Mouse (Mus musculus): Measurements from ENCODE around the gene Reep6. TPM values are rescaled to one million over a fixed set of nuclear protein-coding genes. Genes with fewer than 3 reads are reported as not detected.

The Reep6 gene
- polyA plus RNA-seq (2012; rRNA removed): 23.7 and 26.8 TPM in 2 replicates

DNA sequence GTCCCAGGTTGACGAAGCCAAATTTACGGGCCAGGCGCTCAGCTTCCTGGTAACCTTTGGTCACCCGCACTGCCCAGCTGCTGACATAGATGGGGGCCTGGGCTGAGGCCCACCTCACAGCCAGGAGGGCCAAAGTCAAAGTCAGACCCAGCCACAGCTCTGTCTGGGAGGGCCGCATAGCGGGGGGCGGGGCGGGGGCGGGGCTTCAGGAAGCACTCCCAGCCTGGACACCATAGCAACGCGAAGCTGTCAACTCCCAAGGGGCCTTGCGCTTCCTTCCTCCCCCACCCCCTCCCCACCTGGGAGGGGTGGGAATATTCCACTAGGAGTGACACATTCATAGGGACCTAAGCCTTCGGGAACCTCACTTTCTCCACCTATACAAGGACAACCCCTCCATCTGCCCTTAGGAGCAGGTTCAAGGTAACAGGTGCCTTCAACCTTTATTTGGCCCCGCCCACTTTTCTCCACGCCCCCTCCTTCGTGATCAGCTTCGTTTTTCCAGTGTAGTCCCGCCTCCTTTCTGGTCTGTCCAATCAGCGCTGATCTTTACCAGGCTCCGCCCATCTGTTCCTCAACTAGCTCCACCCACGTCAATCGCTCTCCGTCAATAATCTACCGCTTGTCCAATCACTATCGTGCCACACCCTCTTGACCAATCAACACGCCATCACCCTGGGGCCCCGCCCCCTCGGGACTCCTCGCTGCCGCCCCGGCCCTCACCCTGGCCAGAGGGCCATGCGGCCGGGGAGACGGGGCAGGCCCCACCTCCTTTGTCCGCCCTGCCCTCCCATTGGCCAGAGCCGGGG lies at the start of gene Reep6, which contains the start of gene Pcsk4:
TSS of gene Reep6 (plus strand) at position 681 of the 809 bp plus-strand sequence.
TSS of gene Pcsk4 (minus strand) at position 226 of the 809 bp plus-strand sequence.
- H3K4me1 ChIP-seq (ENCODE audit: control insufficient read depth, insufficient read depth, low read length): peaks cover 4% of the 10 kb centered on the region
- WGBS: 5% methylated on average over 36 of the region's 36 CpGs
- TF ChIP-seq POLR2A (IDR thresholded peaks at IDR 0.05; ENCODE audit: borderline replicate concordance, extremely low read depth, low read depth, low read length) (no peak), CTCF (IDR thresholded peaks at IDR 0.05; ENCODE audit: insufficient read depth, low read length) (no peak)
- H3K4me3 ChIP-seq (replicated peaks; ENCODE audit: extremely low read depth, low read depth, low read length): peak within 1 kb of the TSS; percentile 58
- peak; percentile 92 for DNase-seq

DNA sequence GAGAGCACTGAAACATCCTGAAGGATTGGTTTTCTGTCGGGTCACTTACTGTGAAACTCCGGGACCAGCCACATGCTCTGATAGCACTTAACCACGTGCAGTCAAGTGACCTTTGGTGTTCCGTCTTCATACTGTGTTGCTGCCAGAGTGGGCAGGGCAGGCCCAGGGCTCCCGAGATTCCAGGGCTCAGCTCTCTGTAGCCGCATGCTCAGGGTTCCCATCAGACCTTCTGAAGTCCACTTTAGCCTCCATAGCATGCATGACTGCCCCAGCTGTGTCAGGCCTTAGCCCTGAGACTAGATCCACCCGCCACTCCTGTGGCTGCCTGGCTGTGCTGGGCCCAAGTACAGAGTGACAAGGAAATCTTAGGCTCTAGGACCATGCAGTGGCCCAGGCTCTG lies 48.4 kb upstream of the Reep6 start:
- peak; percentile 43 for DNase-seq

DNA sequence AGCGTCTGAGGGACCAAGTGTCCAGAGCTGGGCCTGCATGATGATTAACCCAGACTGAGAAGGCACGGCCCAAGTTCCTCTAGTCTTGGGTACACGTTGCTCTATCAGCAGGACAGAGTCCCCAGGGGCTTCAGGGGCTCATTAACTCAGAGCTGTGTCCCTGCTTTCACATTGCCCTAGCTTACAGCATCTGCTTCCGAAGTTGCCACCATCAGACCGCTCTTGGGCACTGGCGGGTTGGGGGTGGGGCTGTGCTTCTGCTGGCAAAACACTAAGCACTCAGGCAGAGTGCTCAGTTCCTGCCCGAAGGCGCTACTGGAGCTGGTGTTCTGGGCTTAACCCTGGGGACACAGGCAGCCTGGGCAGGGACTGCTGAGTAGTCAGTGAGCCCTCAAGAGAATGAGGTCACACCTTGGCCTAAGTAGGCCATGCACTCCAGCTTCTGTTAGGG lies 47.8 kb upstream of the Reep6 start:
- DNase-seq: peak; percentile 66
- 59% methylated on average over 8 of the region's 8 CpGs for WGBS
- 0 out of 2 replicates have a peak, but pooled peaks have one; percentile 23 for TF ChIP-seq POLR2A (IDR thresholded peaks at IDR 0.05; ENCODE audit: borderline replicate concordance, extremely low read depth, low read depth, low read length)
- TF ChIP-seq CTCF (IDR thresholded peaks at IDR 0.05; ENCODE audit: insufficient read depth, low read length): no peak
- H3K4me3 ChIP-seq (replicated peaks; ENCODE audit: extremely low read depth, low read depth, low read length): no peak overlapping the region
- 0 out of 2 replicates have a peak, but pooled peaks cover 4% of the 10 kb centered on the region for H3K4me1 ChIP-seq (ENCODE audit: control insufficient read depth, insufficient read depth, low read length)

More for the DNA sequence above, 48.4 kb upstream of the Reep6 start:
- TF ChIP-seq POLR2A (IDR thresholded peaks at IDR 0.05; ENCODE audit: borderline replicate concordance, extremely low read depth, low read depth, low read length) (no peak), CTCF (IDR thresholded peaks at IDR 0.05; ENCODE audit: insufficient read depth, low read length) (no peak)
- Histone ChIP-seq H3K4me3 (replicated peaks; ENCODE audit: extremely low read depth, low read depth, low read length) (no peak overlapping the region), H3K4me1 (ENCODE audit: control insufficient read depth, insufficient read depth, low read length) (0 out of 2 replicates have a peak, but pooled peaks cover 4% of the 10 kb centered on the region)
- 64% methylated on average over 7 of the region's 7 CpGs for WGBS

DNA sequence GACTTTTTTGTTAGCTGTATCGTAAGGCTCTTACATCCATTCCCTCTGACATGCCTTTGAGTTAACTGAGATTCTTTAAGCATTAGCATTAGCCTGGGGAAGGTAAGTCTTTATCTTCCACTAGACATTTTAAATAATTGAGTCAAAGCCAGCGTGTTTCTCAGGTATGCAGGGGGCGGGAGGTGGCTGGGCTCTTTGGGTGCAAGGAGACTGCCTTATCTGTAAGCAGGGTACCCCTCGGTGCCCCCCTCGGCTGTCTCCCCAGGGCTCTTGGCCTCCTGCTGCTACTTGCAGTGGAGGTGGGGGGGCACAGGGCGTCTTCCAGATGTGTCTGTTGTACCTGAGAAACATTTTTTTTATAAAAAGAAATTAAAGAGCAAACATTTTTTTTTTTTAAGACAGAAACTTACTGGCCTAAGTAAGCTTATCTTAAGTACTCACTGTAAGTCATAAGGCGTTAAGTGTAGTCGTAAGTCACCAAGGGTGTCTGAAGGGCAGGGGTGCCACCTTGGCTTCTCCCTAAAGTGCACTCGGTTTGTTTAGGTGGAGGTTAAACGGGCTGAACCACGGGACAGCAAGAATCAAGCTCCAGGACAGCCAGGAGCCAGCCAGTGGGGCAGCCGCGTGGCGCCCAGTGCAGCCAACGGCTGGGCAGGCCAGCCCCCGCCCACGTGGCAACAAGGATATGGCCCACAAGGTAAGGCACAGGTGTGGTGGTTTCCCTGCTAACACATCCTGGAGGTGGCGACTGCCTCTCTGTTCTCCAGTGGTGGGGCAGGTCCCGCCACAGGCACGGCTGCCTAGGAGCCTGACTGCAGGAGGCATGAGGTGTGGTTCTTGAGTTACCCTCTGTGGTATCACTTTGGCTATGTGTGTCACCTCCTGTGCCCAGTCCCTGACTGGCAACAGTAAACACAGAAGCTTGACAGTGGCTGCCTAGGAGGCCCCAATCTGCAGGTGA lies 47.0 kb upstream of the Reep6 start:
- DNase-seq: peak; percentile 58
- Histone ChIP-seq H3K4me3 (replicated peaks; ENCODE audit: extremely low read depth, low read depth, low read length) (no peak overlapping the region), H3K4me1 (ENCODE audit: control insufficient read depth, insufficient read depth, low read length) (0 out of 2 replicates have a peak, but pooled peaks cover 4% of the 10 kb centered on the region)
- no peak for TF ChIP-seq POLR2A (IDR thresholded peaks at IDR 0.05; ENCODE audit: borderline replicate concordance, extremely low read depth, low read depth, low read length)
- no peak for TF ChIP-seq CTCF (IDR thresholded peaks at IDR 0.05; ENCODE audit: insufficient read depth, low read length)
- WGBS: 67% methylated on average over 20 of the region's 20 CpGs

DNA sequence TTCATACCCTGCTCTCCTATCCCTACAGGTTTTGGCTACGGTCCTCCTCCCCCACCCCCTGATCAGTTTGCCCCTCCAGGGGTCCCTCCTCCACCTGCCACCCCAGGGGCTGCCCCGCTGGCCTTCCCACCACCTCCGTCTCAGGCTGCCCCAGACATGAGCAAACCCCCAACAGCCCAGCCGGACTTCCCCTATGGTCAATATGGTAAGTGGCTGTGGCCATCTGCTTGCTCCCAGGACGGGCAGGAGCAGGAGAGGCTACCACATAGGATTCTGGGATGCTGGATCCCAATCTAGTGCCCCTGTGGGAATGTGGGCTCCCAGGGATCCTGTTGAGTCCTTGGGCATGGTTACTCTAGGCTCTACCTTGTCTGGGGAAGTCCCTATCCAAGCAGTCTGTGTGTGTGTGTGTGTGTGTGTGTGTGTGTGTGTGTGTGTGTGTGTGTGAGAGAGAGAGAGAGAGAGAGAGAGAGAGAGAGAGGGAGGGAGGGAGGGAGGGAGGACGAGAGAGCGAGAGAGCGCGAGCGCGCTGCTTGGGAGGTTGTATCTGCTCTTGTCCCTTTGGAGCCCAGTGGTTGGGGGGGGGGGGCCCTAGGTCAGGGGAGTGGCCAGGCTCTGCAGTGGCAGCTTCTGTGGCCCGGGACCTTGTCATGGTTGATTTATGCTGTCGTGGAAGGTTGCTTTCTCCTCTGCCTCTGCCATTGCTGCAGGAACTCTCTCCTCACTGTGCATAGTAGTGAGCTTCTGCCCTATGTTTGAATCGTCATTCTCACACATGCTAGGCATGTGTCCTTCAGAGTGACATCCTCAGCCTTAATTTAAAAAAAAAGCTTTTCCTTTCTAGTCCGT lies 44.3 kb upstream of the Reep6 start:
- Histone ChIP-seq H3K4me1 (ENCODE audit: control insufficient read depth, insufficient read depth, low read length) (0 out of 2 replicates have a peak, but pooled peaks cover 4% of the 10 kb centered on the region), H3K4me3 (replicated peaks; ENCODE audit: extremely low read depth, low read depth, low read length) (no peak overlapping the region)
- 79% methylated on average over 13 of the region's 15 CpGs for WGBS
- no peak for DNase-seq
- TF ChIP-seq POLR2A (IDR thresholded peaks at IDR 0.05; ENCODE audit: borderline replicate concordance, extremely low read depth, low read depth, low read length) (no peak), CTCF (IDR thresholded peaks at IDR 0.05; ENCODE audit: insufficient read depth, low read length) (no peak)

DNA sequence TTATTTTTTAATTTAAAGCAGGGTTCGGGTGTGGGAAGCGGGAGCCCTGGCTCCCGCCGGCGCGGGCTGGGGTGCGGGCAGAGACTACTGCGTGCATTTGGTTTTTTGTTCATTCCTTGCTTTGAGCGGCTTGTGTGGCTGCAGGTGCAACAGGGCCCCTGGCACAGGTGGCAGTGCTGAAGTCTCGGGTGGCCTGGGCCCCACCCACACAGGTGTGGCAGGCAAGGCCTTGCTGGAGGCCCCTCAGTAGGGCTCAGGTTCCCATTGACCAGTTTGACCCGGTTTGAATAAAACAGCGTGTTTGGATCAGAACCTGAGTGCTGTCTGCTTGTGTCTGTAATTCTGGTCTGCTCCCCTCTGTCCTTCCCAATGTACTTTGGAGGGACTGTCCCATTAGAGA lies 41.7 kb upstream of the Reep6 start:
- TF ChIP-seq CTCF (IDR thresholded peaks at IDR 0.05; ENCODE audit: insufficient read depth, low read length) (no peak), POLR2A (IDR thresholded peaks at IDR 0.05; ENCODE audit: borderline replicate concordance, extremely low read depth, low read depth, low read length) (no peak)
- WGBS: 89% methylated on average over 12 of the region's 12 CpGs
- no peaks in the 10 kb centered on the region; the same call in 1 of the 2 replicates for H3K4me1 ChIP-seq (ENCODE audit: control insufficient read depth, insufficient read depth, low read length)
- no peak for DNase-seq
- no peak overlapping the region for H3K4me3 ChIP-seq (replicated peaks; ENCODE audit: extremely low read depth, low read depth, low read length)

DNA sequence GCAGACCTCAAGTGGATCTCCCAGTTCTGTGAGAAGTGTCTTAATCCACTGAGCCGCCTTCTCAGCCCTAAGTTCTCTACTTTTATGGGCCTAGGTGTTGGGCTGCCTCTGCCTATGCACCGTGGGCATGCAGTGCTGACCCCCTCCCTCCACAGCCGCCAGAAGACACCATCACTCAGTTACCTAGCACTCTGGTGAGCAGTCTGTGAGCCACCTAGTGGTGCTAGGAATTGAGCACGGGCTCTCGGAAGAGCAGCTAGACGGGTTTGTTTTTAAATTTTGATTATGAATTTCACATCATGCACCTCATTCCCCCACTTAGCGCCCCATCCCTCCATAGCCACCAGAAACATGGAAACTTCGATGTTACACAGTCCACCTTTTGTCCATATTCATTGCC lies 41.1 kb upstream of the Reep6 start:
- WGBS: 56% methylated on average over 8 of the region's 8 CpGs
- no peak for DNase-seq
- no peak for TF ChIP-seq CTCF (IDR thresholded peaks at IDR 0.05; ENCODE audit: insufficient read depth, low read length)
- TF ChIP-seq POLR2A (IDR thresholded peaks at IDR 0.05; ENCODE audit: borderline replicate concordance, extremely low read depth, low read depth, low read length): no peak
- H3K4me3 ChIP-seq (replicated peaks; ENCODE audit: extremely low read depth, low read depth, low read length): no peak overlapping the region
- H3K4me1 ChIP-seq (ENCODE audit: control insufficient read depth, insufficient read depth, low read length): no peaks in the 10 kb centered on the region; the same call in 1 of the 2 replicates

Measured in lung, adult 2 months (tissue).